Mouse (Mus musculus): ENCODE data around the gene Olfr707.
"Not testable (repeated sequence)": the region's sequence is repeated elsewhere in the genome, so short reads cannot be mapped to it uniquely, and the experiment has no call there.

Gene Olfr707

GRCm38 (mm10) chr7:106901141-106901540, at the start of gene Olfr707:
TSS of gene Olfr707 (minus strand) at chr7:106901241.
- DNase-seq (ENCODE audit: low read depth, low spot score): not testable (repeated sequence)

GRCm38 (mm10) chr7:106948212-106948611, 47.2 kb upstream of the Olfr707 start, which contains the start of gene Olfr710:
TSS of gene Olfr710 (minus strand) at chr7:106948312.
- DNase-seq (ENCODE audit: low read depth, low spot score): no peak

- no peak for DNase-seq (ENCODE audit: low read depth, low spot score)
These were observed 31.1 kb upstream of the Olfr707 start, which contains the start of gene Olfr709-ps1 for GRCm38 (mm10) chr7:106932119-106932518. TSS of gene Olfr709-ps1 (minus strand) at chr7:106932219.

DNA sequence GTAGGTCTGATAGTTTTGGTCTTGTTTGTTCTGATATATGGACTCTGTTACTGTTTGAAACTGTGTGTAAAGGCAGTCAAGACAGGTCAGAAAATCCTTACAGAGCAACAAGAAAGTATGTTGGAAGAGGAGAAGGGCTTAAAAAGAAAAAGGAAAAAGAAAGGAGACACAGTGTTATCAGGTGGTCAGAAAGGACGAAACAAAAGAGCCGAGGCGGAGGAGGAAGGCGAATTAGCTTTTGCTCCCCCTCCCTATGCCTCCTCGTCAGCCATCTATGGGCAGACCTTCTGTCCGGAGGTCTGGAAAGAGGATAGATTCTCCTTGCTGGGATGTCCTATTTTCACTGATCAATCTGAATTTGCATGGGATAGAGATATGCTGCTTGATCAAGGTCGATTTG, 19.9 kb upstream of the Olfr707 start:
- DNase-seq (ENCODE audit: low read depth, low spot score): not testable (repeated sequence)

GRCm38 (mm10) chr7:106907676-106908075, 6.6 kb upstream of the Olfr707 start, which contains the start of gene Olfr1532-ps1:
TSS of gene Olfr1532-ps1 (plus strand) at chr7:106908001.
- DNase-seq (ENCODE audit: low read depth, low spot score): no peak

- DNase-seq (ENCODE audit: low read depth, low spot score): no peak
These were observed 13.0 kb downstream of the Olfr707 start, which contains the start of gene Olfr706 for GRCm38 (mm10) chr7:106888062-106888461. TSS of gene Olfr706 (minus strand) at chr7:106888162.

DNA sequence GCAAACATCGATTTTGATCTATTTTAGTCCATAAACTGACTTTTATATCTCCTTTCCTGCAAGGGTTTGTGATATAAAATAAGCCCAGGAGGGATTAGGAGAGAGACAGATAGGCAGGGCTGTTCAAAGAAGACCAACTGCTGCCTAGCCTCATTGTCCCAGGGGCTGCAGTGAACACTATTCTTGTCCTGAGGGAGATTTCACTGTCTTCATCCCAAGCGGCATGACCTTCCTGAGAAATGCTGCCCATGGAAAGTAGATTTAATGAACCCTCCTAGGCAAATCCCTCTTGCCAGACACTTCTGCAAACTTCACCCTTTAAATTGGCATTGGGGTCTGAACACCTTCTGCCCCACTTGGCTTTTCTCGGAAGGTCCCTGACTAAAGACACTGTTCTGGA, 24.2 kb downstream of the Olfr707 start, which contains the start of gene Olfr705:
Olfr705 (minus strand) TSS at position 101 of the 400 bp plus-strand sequence.
- DNase-seq (ENCODE audit: low read depth, low spot score): no peak

DNA sequence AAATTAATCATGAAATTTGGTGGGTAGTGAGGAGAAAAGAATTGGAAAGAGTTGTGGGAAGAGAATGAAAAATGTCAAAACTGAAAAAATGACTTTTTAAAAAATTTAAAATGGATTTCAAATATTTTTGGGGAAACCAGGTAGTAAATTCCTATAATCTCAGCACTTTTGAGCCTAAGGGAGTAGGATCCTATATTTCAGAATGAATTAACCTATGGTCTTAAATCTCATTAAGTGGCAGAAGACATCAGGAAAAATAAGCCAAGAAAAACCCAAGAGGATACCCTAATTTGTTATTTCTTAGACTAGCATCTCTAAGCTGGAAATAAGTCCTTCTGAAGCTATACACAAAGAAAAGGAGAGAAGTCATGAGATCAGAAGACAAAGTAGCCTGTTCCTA, 38.2 kb downstream of the Olfr707 start, which contains the start of gene Olfr704:
Olfr704 (plus strand) TSS at position 301 of the 400 bp plus-strand sequence.
- no peak for DNase-seq (ENCODE audit: low read depth, low spot score)

GRCm38 (mm10) chr7:106843060-106843459, 58.0 kb downstream of the Olfr707 start, which contains the start of gene Olfr703:
TSS of gene Olfr703 (plus strand) at chr7:106843360.
- DNase-seq (ENCODE audit: low read depth, low spot score): no peak

Measured in embryo, embryonic 11.5 days (tissue).